Mouse (Mus musculus): ENCODE measurements around the gene Aurka.

Aurka gene

GRCm38 (mm10) chr2:172381341-172381740 lies 11.0 kb upstream of the Aurka start:
- in situ Hi-C loops (cut with MseI, MboI), result no loop called here

- in situ Hi-C loops (cut with MseI, MboI), result no loop called here
Observed at GRCm38 (mm10) chr2:172380513-172380912, 10.2 kb upstream of the Aurka start.

- in situ Hi-C loops (cut with MseI, MboI), result no loop called here
Observed at GRCm38 (mm10) chr2:172378332-172378731, 8.0 kb upstream of the Aurka start.

GRCm38 (mm10) chr2:172376999-172377515 lies 6.7 kb upstream of the Aurka start:
- in situ Hi-C loops (cut with MseI, MboI), result no loop called here

- in situ Hi-C loops (cut with MseI, MboI), result no loop called here
Observed at GRCm38 (mm10) chr2:172376551-172376950, 6.2 kb upstream of the Aurka start.

GRCm38 (mm10) chr2:172371258-172371657 lies 923 bp upstream of the Aurka start:
- in situ Hi-C loops (cut with MseI, MboI), result no loop called here

GRCm38 (mm10) chr2:172363176-172363575 lies 7.2 kb downstream of the Aurka start:
- in situ Hi-C loops (cut with MseI, MboI), result no loop called here

GRCm38 (mm10) chr2:172355833-172356232 lies 14.5 kb downstream of the Aurka start:
- in situ Hi-C loops (cut with MseI, MboI), result no loop called here

- in situ Hi-C loops (cut with MseI, MboI), result no loop called here
Observed at GRCm38 (mm10) chr2:172354761-172355160, 15.6 kb downstream of the Aurka start.

GRCm38 (mm10) chr2:172353218-172353617 lies 17.1 kb downstream of the Aurka start:
- in situ Hi-C loops (cut with MseI, MboI), result no loop called here

- in situ Hi-C loops (cut with MseI, MboI), result no loop called here
Observed at GRCm38 (mm10) chr2:172350773-172351172, 19.6 kb downstream of the Aurka start.

GRCm38 (mm10) chr2:172349776-172350175 lies 20.6 kb downstream of the Aurka start:
- in situ Hi-C loops (cut with MseI, MboI), result no loop called here

- in situ Hi-C loops (cut with MseI, MboI), result no loop called here
Observed at GRCm38 (mm10) chr2:172348297-172348950, 21.9 kb downstream of the Aurka start.

GRCm38 (mm10) chr2:172346933-172347611 lies 23.3 kb downstream of the Aurka start:
- in situ Hi-C loops (cut with MseI, MboI), result no loop called here

- in situ Hi-C loops (cut with MseI, MboI), result no loop called here
Observed at GRCm38 (mm10) chr2:172346034-172346929, 24.1 kb downstream of the Aurka start.

GRCm38 (mm10) chr2:172345258-172345738 lies 25.0 kb downstream of the Aurka start, which contains the start of gene Fam210b:
Fam210b (plus strand) TSS chr2:172345565.
- in situ Hi-C loops (cut with MseI, MboI), result no loop called here

GRCm38 (mm10) chr2:172344669-172345068 lies 25.7 kb downstream of the Aurka start:
- in situ Hi-C loops (cut with MseI, MboI), result no loop called here

- in situ Hi-C loops (cut with MseI, MboI), result no loop called here
Observed at GRCm38 (mm10) chr2:172343751-172344150, 26.6 kb downstream of the Aurka start.

- in situ Hi-C loops (cut with MseI, MboI), result no loop called here
Observed at GRCm38 (mm10) chr2:172341606-172342005, 28.7 kb downstream of the Aurka start.

GRCm38 (mm10) chr2:172340936-172341335 lies 29.4 kb downstream of the Aurka start:
- in situ Hi-C loops (cut with MseI, MboI), result no loop called here

GRCm38 (mm10) chr2:172338206-172338942 lies 32.0 kb downstream of the Aurka start:
- in situ Hi-C loops (cut with MseI, MboI), result no loop called here
